Comparison of ENCODE assay signal across 7 mouse cellular contexts in the genomic region with DNA sequence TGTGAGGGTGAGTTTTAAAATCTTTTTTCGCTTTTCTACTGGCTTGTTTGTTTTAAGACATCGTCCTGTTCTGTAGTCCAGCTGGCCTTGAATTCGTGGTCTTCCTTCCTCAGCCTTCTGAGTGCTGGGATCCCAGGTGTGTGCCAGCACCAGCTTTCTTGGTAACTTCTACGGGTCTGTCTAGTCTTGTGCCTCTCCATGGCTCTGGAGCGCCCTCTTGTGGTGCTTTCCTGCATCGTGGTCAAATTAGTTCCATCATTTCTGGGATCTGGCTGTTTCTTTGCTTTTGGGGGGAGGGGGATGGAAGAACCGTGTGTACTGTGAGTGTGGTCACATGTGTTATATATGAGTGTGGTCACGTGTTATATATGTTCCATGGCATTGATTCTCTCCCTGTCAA. TPM values are rescaled to one million over a fixed set of nuclear protein-coding genes. Genes with fewer than 3 reads are reported as not detected.
DNase-seq lines count a peak whose midpoint lies in the region; ATAC-seq and TF ChIP-seq lines count a peak whose summit lies in the region.

No protein-coding gene starts in this region.

- no peak for TF ChIP-seq POLR2A in spleen, adult 2 months (IDR thresholded peaks at IDR 0.05; ENCODE audit: low read depth, low read length)

- H3K9me3 ChIP-seq in limb, embryonic 10.5 days (replicated peaks): no peaks in the 10 kb centered on the region
- H3K9me3 ChIP-seq in midbrain, embryonic 16.5 days (replicated peaks; ENCODE audit: control insufficient read depth, low read length, poor library complexity, severe bottlenecking): no peaks in the 10 kb centered on the region

- H3K27me3 ChIP-seq in limb, embryonic 10.5 days (ENCODE audit: low read depth, poor library complexity, severe bottlenecking): no peaks in the 10 kb centered on the region
- H3K27me3 ChIP-seq in midbrain, embryonic 16.5 days (ENCODE audit: control insufficient read depth, insufficient read depth, low read depth, low read length): no peaks in the 10 kb centered on the region
- H3K27me3 ChIP-seq in spleen, adult 2 months (ENCODE audit: control insufficient read depth, insufficient read depth, low read length): no peaks in the 10 kb centered on the region

- H3K36me3 ChIP-seq in limb, embryonic 10.5 days: peaks cover 40% of the 10 kb centered on the region
- peaks cover 8% of the 10 kb centered on the region for H3K36me3 ChIP-seq in midbrain, embryonic 16.5 days (ENCODE audit: control insufficient read depth, insufficient read depth, low read length)
- H3K36me3 ChIP-seq in spleen, adult 2 months (ENCODE audit: control insufficient read depth, insufficient read depth, low read length): peaks cover 9% of the 10 kb centered on the region

- peak; percentile 86; the same call in 1 of the 2 replicates for TF ChIP-seq CTCF in spleen, adult 2 months (IDR thresholded peaks at IDR 0.05; ENCODE audit: extremely low read depth, insufficient read depth, insufficient read length, insufficient replicate concordance)

- ATAC-seq in midbrain, embryonic 16.5 days: peak; percentile 73; the same call in 1 of the 2 replicates

- H3K4me3 ChIP-seq in limb, embryonic 10.5 days: no peak overlapping the region
- H3K4me3 ChIP-seq in midbrain, embryonic 16.5 days (ENCODE audit: low read depth, low read length): no peak overlapping the region
- no peak overlapping the region for H3K4me3 ChIP-seq in spleen, adult 2 months (ENCODE audit: extremely low read depth, insufficient read depth, insufficient read length)

- H3K4me2 ChIP-seq in midbrain, embryonic 16.5 days (ENCODE audit: low read length): no peak overlapping the region

- no peak overlapping the region for H3K27ac ChIP-seq in limb, embryonic 10.5 days
- H3K27ac ChIP-seq in midbrain, embryonic 16.5 days (ENCODE audit: low read length): no peak overlapping the region
- no peak overlapping the region for H3K27ac ChIP-seq in spleen, adult 2 months (ENCODE audit: insufficient read depth, low read length)

- 11% methylated on average over 8 of the region's 8 CpGs for whole genome bisulfite sequencing in limb, embryonic 10.5 days
- WGBS in midbrain, embryonic 16.5 days: 12% methylated on average over 8 of the region's 8 CpGs
- WGBS in spleen, adult 2 months: 9% methylated on average over 8 of the region's 8 CpGs

- peaks cover 11% of the 10 kb centered on the region for H3K4me1 ChIP-seq in limb, embryonic 10.5 days
- H3K4me1 ChIP-seq in midbrain, embryonic 16.5 days (ENCODE audit: control insufficient read depth, insufficient read depth, low read length): no peaks in the 10 kb centered on the region
- H3K4me1 ChIP-seq in spleen, adult 2 months (ENCODE audit: control insufficient read depth, insufficient read depth, insufficient read length): no peaks in the 10 kb centered on the region

- DNase-seq in adrenal gland, adult 2 months: peak; percentile 76
- peak; percentile 89 for DNase-seq in embryo, embryonic 10 days (ENCODE audit: low spot score)
- DNase-seq in gastrocnemius, postnatal 25 days: peak; percentile 51
- peak; percentile 59 for DNase-seq in kidney, adult 11 months
- DNase-seq in limb, embryonic 10.5 days (ENCODE audit: low spot score): peak; percentile 95
- peak in 1 of 2 experiments; percentile 76 for DNase-seq in spleen, adult 2 months (ENCODE audit: low read depth in 1 of 2, low spot score in 2 of 2)

- H3K9ac ChIP-seq in midbrain, embryonic 16.5 days (ENCODE audit: low read depth, low read length): no peak overlapping the region

RNA-seq across cellular contexts. Expression of a gene that starts 14.5 kb away (rescaled TPM):
- 10 to 100 TPM; 29.9 to 30.6 TPM for total RNA-seq in adrenal gland, adult 2 months (2021)
- polyA plus RNA-seq in adrenal gland, adult 2 months (2012; rRNA removed): 4.3 and 6.4 TPM in 2 replicates
- 10 to 100 TPM; 10.7 to 12.9 TPM for total RNA-seq in gastrocnemius, postnatal 25 days (2021)
- 64.2 and 70.9 TPM in 2 replicates for polyA plus RNA-seq in limb, embryonic 10.5 days (2016; fragmentation: Nextera tagmentation; extraction: Ambion mirVana)
- 181 and 186 TPM in 2 replicates for polyA plus RNA-seq in midbrain, embryonic 16.5 days (2015; fragmentation: Nextera tagmentation; extraction: Ambion mirVana)
- 11.3 and 12.7 TPM in 2 replicates for polyA plus RNA-seq in spleen, adult 2 months (2012; rRNA removed)

RNA-seq across cellular contexts. Expression of a gene that starts 28.2 kb away (rescaled TPM):
- 1 to 10 TPM; 6.0 to 7.0 TPM for total RNA-seq in adrenal gland, adult 2 months (2021)
- polyA plus RNA-seq in adrenal gland, adult 2 months (2012; rRNA removed): 7.8 and 8.9 TPM in 2 replicates
- total RNA-seq in gastrocnemius, postnatal 25 days (2021): 1 to 10 TPM; 2.3 to 2.9 TPM
- polyA plus RNA-seq in limb, embryonic 10.5 days (2016; fragmentation: Nextera tagmentation; extraction: Ambion mirVana): 0.23 and 0.58 TPM in 2 replicates
- not detected in 2 replicates for polyA plus RNA-seq in midbrain, embryonic 16.5 days (2015; fragmentation: Nextera tagmentation; extraction: Ambion mirVana)
- 27.6 and 36.4 TPM in 2 replicates for polyA plus RNA-seq in spleen, adult 2 months (2012; rRNA removed)

RNA-seq across cellular contexts. Expression of a gene that starts 33.0 kb away (rescaled TPM):
- total RNA-seq in adrenal gland, adult 2 months (2021): 10 to 100 TPM; 18.3 to 19.3 TPM
- 6.1 TPM in 2 replicates for polyA plus RNA-seq in adrenal gland, adult 2 months (2012; rRNA removed)
- 1 to 10 TPM; 4.6 to 4.7 TPM for total RNA-seq in gastrocnemius, postnatal 25 days (2021)
- polyA plus RNA-seq in limb, embryonic 10.5 days (2016; fragmentation: Nextera tagmentation; extraction: Ambion mirVana): 35.5 and 35.7 TPM in 2 replicates
- polyA plus RNA-seq in midbrain, embryonic 16.5 days (2015; fragmentation: Nextera tagmentation; extraction: Ambion mirVana): 23.2 and 24.8 TPM in 2 replicates
- 7.2 and 9.1 TPM in 2 replicates for polyA plus RNA-seq in spleen, adult 2 months (2012; rRNA removed)

RNA-seq across cellular contexts. Expression of a gene that starts 34.0 kb away (rescaled TPM):
- not detected for total RNA-seq in adrenal gland, adult 2 months (2021)
- 0.06 TPM in 1 of 2 replicates, not detected in the other for polyA plus RNA-seq in adrenal gland, adult 2 months (2012; rRNA removed)
- not detected for total RNA-seq in gastrocnemius, postnatal 25 days (2021)
- 0.09 and 0.15 TPM in 2 replicates for polyA plus RNA-seq in limb, embryonic 10.5 days (2016; fragmentation: Nextera tagmentation; extraction: Ambion mirVana)
- 1.2 and 1.7 TPM in 2 replicates for polyA plus RNA-seq in midbrain, embryonic 16.5 days (2015; fragmentation: Nextera tagmentation; extraction: Ambion mirVana)
- not detected in 2 replicates for polyA plus RNA-seq in spleen, adult 2 months (2012; rRNA removed)
